Mouse (Mus musculus) hindbrain, embryonic 14.5 days (tissue): ENCODE data around the gene 4933428G20Rik. TPM values are rescaled to one million over a fixed set of nuclear protein-coding genes. Genes with fewer than 3 reads are reported as not detected.

Experiments
- ATAC-seq: fragments of 200-750 bp; cut with Nextera tagmentation; 2 replicates; pipeline ENCODE4 v1.8.0; 2017; ENCODE audit warnings: moderate number of reproducible peaks, mild to moderate bottlenecking, moderate TSS enrichment, moderate library complexity; ENCODE audit not compliant: low FRiP score
- DNase-seq: peaks from one replicate; pipeline ENCODE4 v3.0.0-alpha.2; 2015; ENCODE audit warnings: low spot score
- H3K27ac ChIP-seq: fragments of 300-500 bp; sonication (generic); 2 replicates; pipeline ENCODE4 v1.5.1; 2014; ENCODE audit warnings: mild to moderate bottlenecking, moderate library complexity
- H3K27me3 ChIP-seq: fragments of 300-500 bp; sonication (generic); 2 replicates; pipeline ENCODE4 v1.6.1; 2014; ENCODE audit warnings: mild to moderate bottlenecking, low read length, mixed read lengths; ENCODE audit not compliant: control insufficient read depth, insufficient read depth
- H3K36me3 ChIP-seq: fragments of 300-500 bp; sonication (generic); replicated peaks from 2 replicates; pipeline ENCODE4 v1.6.1; 2014; ENCODE audit not compliant: control insufficient read depth, insufficient read depth
- H3K4me1 ChIP-seq: fragments of 300-500 bp; sonication (generic); replicated peaks from 2 replicates; pipeline ENCODE4 v1.6.1; 2014; ENCODE audit warnings: antibody characterized with exemption, low read length, mixed read lengths; ENCODE audit not compliant: control insufficient read depth, insufficient read depth
- H3K4me2 ChIP-seq: fragments of 300-500 bp; sonication (generic); replicated peaks from 2 replicates; pipeline ENCODE4 v1.6.1; 2014; ENCODE audit warnings: mild to moderate bottlenecking, moderate library complexity
- H3K4me3 ChIP-seq: fragments of 300-500 bp; sonication (generic); replicated peaks from 2 replicates; pipeline ENCODE4 v1.5.1; 2014; ENCODE audit warnings: mild to moderate bottlenecking, low read length
- H3K9ac ChIP-seq: fragments of 300-500 bp; sonication (generic); 2 replicates; pipeline ENCODE4 v1.6.1; 2014
- H3K9me3 ChIP-seq: fragments of 300-500 bp; sonication (generic); 2 replicates; pipeline ENCODE4 v1.6.1; 2016; ENCODE audit warnings: low read length; ENCODE audit not compliant: control insufficient read depth
- WGBS: fragments of 180-500 bp; shearing (Covaris S2); extraction: QIAGEN DNeasy Blood & Tissue Kit; methylation state at CpG from one replicate; pipeline ENCODE4 v1.1.7; 2014; 5-methylcytosine and 5-hydroxymethylcytosine counted together
- polyA plus RNA-seq: library from polyadenylated mRNA; unstranded; fragments of >200 nt; fragmentation: Nextera tagmentation; extraction: Ambion mirVana; gene quantifications from 2 replicates; pipeline ENCODE4 v1.2.1, GENCODE M21; 2014

The 4933428G20Rik gene
- polyA plus RNA-seq, 1 experiment from 2014 or later, result 0.41 TPM

- DNase-seq, result no peak
- Histone ChIP-seq H3K4me3 (peak overlapping the region; percentile 30), H3K9ac (peak overlapping the region; percentile 40), H3K4me2 (peak overlapping the region; percentile 55), H3K9me3 (no peaks in the 10 kb centered on the region), H3K4me1 (peaks cover 12% of the 10 kb centered on the region), H3K27ac (no peak overlapping the region), H3K27me3 (peaks cover 53% of the 10 kb centered on the region), H3K36me3 (peaks cover 21% of the 10 kb centered on the region)
- ATAC-seq, result 0 out of 2 replicates have a peak, but pooled peaks have one; percentile 25
- 9% methylated on average over 49 of the region's 51 CpGs for WGBS
Observed at GRCm38 (mm10) chr11:97500720-97501448, 744 bp upstream of the 4933428G20Rik start.

GRCm38 (mm10) chr11:97497543-97497942, 2.6 kb downstream of the 4933428G20Rik start:
- Histone ChIP-seq H3K4me2 (no peak overlapping the region), H3K36me3 (peaks cover 41% of the 10 kb centered on the region), H3K9ac (no peak overlapping the region), H3K27me3 (peaks cover 52% of the 10 kb centered on the region), H3K9me3 (no peaks in the 10 kb centered on the region), H3K4me3 (no peak overlapping the region), H3K4me1 (peaks cover 12% of the 10 kb centered on the region), H3K27ac (no peak overlapping the region)
- ATAC-seq (no peak), DNase-seq (no peak)
- 91% methylated on average over 4 of the region's 4 CpGs for WGBS

GRCm38 (mm10) chr11:97492836-97493235, 7.3 kb downstream of the 4933428G20Rik start:
- Histone ChIP-seq H3K36me3 (peaks cover 39% of the 10 kb centered on the region), H3K27me3 (0 out of 2 replicates have a peak, but pooled peaks cover 10% of the 10 kb centered on the region), H3K4me1 (no peaks in the 10 kb centered on the region), H3K27ac (no peak overlapping the region), H3K4me3 (no peak overlapping the region), H3K9me3 (no peaks in the 10 kb centered on the region), H3K9ac (no peak overlapping the region), H3K4me2 (no peak overlapping the region)
- ATAC-seq (no peak), DNase-seq (no peak)
- 92% methylated on average over 3 of the region's 3 CpGs for WGBS

GRCm38 (mm10) chr11:97491640-97492039, 8.5 kb downstream of the 4933428G20Rik start:
- peaks cover 49% of the 10 kb centered on the region for H3K36me3 ChIP-seq
- ATAC-seq, result no peak

GRCm38 (mm10) chr11:97489589-97490324, 10.4 kb downstream of the 4933428G20Rik start:
- Histone ChIP-seq H3K36me3 (peaks cover 63% of the 10 kb centered on the region), H3K27me3 (no peaks in the 10 kb centered on the region), H3K27ac (no peak overlapping the region), H3K4me1 (no peaks in the 10 kb centered on the region), H3K9me3 (no peaks in the 10 kb centered on the region), H3K4me3 (no peak overlapping the region), H3K9ac (no peak overlapping the region), H3K4me2 (no peak overlapping the region)
- 23% methylated on average over 16 of the region's 16 CpGs for whole genome bisulfite sequencing
- ATAC-seq (no peak), DNase-seq (peak; percentile 86)

More at GRCm38 (mm10) chr11:97491640-97492039, 8.5 kb downstream of the 4933428G20Rik start:
- H3K27ac ChIP-seq, result no peak overlapping the region
- H3K4me3 ChIP-seq, result no peak overlapping the region
- H3K4me2 ChIP-seq, result no peak overlapping the region
- no peaks in the 10 kb centered on the region for H3K27me3 ChIP-seq
- H3K4me1 ChIP-seq, result no peaks in the 10 kb centered on the region
- H3K9me3 ChIP-seq, result no peaks in the 10 kb centered on the region
- DNase-seq, result no peak
- 80% methylated on average over 10 of the region's 10 CpGs for WGBS
- H3K9ac ChIP-seq, result no peak overlapping the region

GRCm38 (mm10) chr11:97487656-97488055, 12.5 kb downstream of the 4933428G20Rik start:
- Histone ChIP-seq H3K27me3 (no peaks in the 10 kb centered on the region), H3K4me1 (no peaks in the 10 kb centered on the region), H3K9ac (no peak overlapping the region), H3K9me3 (no peaks in the 10 kb centered on the region), H3K36me3 (peaks cover 60% of the 10 kb centered on the region), H3K4me2 (no peak overlapping the region), H3K4me3 (no peak overlapping the region), H3K27ac (no peak overlapping the region)
- WGBS, result 75% methylated on average over 3 of the region's 3 CpGs
- no peak for ATAC-seq
- no peak for DNase-seq

- no peak overlapping the region for H3K4me3 ChIP-seq
- ATAC-seq (no peak), DNase-seq (no peak)
- no peaks in the 10 kb centered on the region for H3K4me1 ChIP-seq
- no peak overlapping the region for H3K27ac ChIP-seq
- 83% methylated on average over 8 of the region's 8 CpGs for WGBS
- H3K9me3 ChIP-seq, result no peaks in the 10 kb centered on the region
- H3K36me3 ChIP-seq, result peaks cover 58% of the 10 kb centered on the region
- no peak overlapping the region for H3K4me2 ChIP-seq
- no peak overlapping the region for H3K9ac ChIP-seq
- H3K27me3 ChIP-seq, result no peaks in the 10 kb centered on the region
Observed at GRCm38 (mm10) chr11:97485661-97486060, 14.5 kb downstream of the 4933428G20Rik start.

GRCm38 (mm10) chr11:97479824-97480223, 20.3 kb downstream of the 4933428G20Rik start:
- Histone ChIP-seq H3K27ac (no peak overlapping the region), H3K4me3 (no peak overlapping the region), H3K9me3 (no peaks in the 10 kb centered on the region), H3K36me3 (peaks cover 79% of the 10 kb centered on the region), H3K4me2 (no peak overlapping the region), H3K4me1 (no peaks in the 10 kb centered on the region), H3K27me3 (no peaks in the 10 kb centered on the region), H3K9ac (no peak overlapping the region)
- DNase-seq (no peak), ATAC-seq (no peak)
- 67% methylated on average over 8 of the region's 8 CpGs for WGBS

GRCm38 (mm10) chr11:97479085-97479484, 21.1 kb downstream of the 4933428G20Rik start:
- peaks cover 77% of the 10 kb centered on the region for H3K36me3 ChIP-seq
- no peak overlapping the region for H3K9ac ChIP-seq
- no peak overlapping the region for H3K4me3 ChIP-seq
- no peaks in the 10 kb centered on the region for H3K27me3 ChIP-seq
- H3K4me2 ChIP-seq, result no peak overlapping the region
- H3K27ac ChIP-seq, result no peak overlapping the region
- ATAC-seq (no peak), DNase-seq (no peak)
- H3K4me1 ChIP-seq, result no peaks in the 10 kb centered on the region
- H3K9me3 ChIP-seq, result no peaks in the 10 kb centered on the region
- 92% methylated on average over 10 of the region's 10 CpGs for WGBS
